Mouse (Mus musculus) MEL (cell line): ENCODE measurements around the gene Shroom1. TPM values are rescaled to one million over a fixed set of nuclear protein-coding genes. Genes with fewer than 3 reads are reported as not detected.
A peak's percentile ranks its signal among the peaks of the same experiment; 100 is the strongest.

Experiments used
- DNase-seq: peaks from one replicate; pipeline ENCODE4 v3.0.0; 2011; ENCODE audit warnings: low read depth, low spot score
- H3K27ac ChIP-seq: 2 replicates; pipeline ENCODE4 v1.5.1; 2012; ENCODE audit warnings: low read depth, mild to moderate bottlenecking, control low read depth, low read length, moderate library complexity; ENCODE audit not compliant: control insufficient read depth
- H3K27me3 ChIP-seq, 2 experiments: fragments of 150-350 bp in 1 of 2; sonication (generic) in 1 of 2; 2 replicates each; pipeline ENCODE4 v1.6.1; 2012; ENCODE audit warnings: low read length in 2 of 2, mild to moderate bottlenecking in 2 of 2, improper control_type of control experiment in 1 of 2, moderate library complexity in 1 of 2; ENCODE audit not compliant: insufficient read depth in 2 of 2, control insufficient read depth in 1 of 2
- H3K36me3 ChIP-seq, 2 experiments: 2 replicates each; pipeline ENCODE4 v1.6.1; 2012 to 2014; ENCODE audit warnings: low read length in 2 of 2, improper control_type of control experiment in 1 of 2, inconsistent platforms in 1 of 2, mild to moderate bottlenecking in 1 of 2; ENCODE audit not compliant: insufficient read depth in 2 of 2, control insufficient read depth in 1 of 2
- H3K4me1 ChIP-seq, 2 experiments: fragments of 150-350 bp in 1 of 2; sonication (generic) in 1 of 2; 2 replicates each; pipeline ENCODE4 v1.6.1; 2012; ENCODE audit warnings: low read length in 2 of 2, improper control_type of control experiment in 1 of 2, mild to moderate bottlenecking in 1 of 2; ENCODE audit not compliant: insufficient read depth in 2 of 2, control insufficient read depth in 1 of 2
- H3K4me3 ChIP-seq, 2 experiments: fragments of 150-350 bp in 1 of 2; sonication (generic) in 1 of 2; 2 replicates each; pipeline ENCODE4 v1.5.1; 2012; ENCODE audit warnings: low read depth in 2 of 2, low read length in 2 of 2, mild to moderate bottlenecking in 2 of 2, moderate library complexity in 2 of 2, control low read depth in 1 of 2, improper control_type of control experiment in 1 of 2; ENCODE audit not compliant: control insufficient read depth in 1 of 2, insufficient read depth in 1 of 2
- H3K79me2 ChIP-seq: 2 replicates; pipeline ENCODE4 v1.6.1; 2012; ENCODE audit warnings: mild to moderate bottlenecking, low read length, moderate library complexity; ENCODE audit not compliant: control insufficient read depth, poor library complexity, insufficient read depth
- H3K9ac ChIP-seq: 2 replicates; pipeline ENCODE4 v1.6.1; 2012; ENCODE audit warnings: low read depth, mild to moderate bottlenecking, control low read depth, low read length, moderate library complexity; ENCODE audit not compliant: control insufficient read depth, poor library complexity, severe bottlenecking
- H3K9me3 ChIP-seq: fragments of 150-350 bp; sonication (generic); replicated peaks from 2 replicates; pipeline ENCODE4 v1.6.1; 2012; ENCODE audit warnings: mild to moderate bottlenecking, low read length, improper control_type of control experiment, moderate library complexity; ENCODE audit not compliant: insufficient read depth
- CTCF ChIP-seq, 3 experiments: IDR thresholded peaks in 2 of 3; conservative IDR thresholded peaks in 1 of 3; 2 replicates each; pipeline ENCODE4 v1.5.1; 2011 to 2012; ENCODE audit warnings: low read length in 3 of 3, low read depth in 2 of 3, mild to moderate bottlenecking in 2 of 3, improper control_type of control experiment in 1 of 3, inconsistent platforms in 1 of 3, mixed read lengths in 1 of 3, moderate library complexity in 1 of 3; ENCODE audit not compliant: control insufficient read depth in 1 of 3, insufficient read depth in 1 of 3, poor library complexity in 1 of 3, severe bottlenecking in 1 of 3
- EP300 ChIP-seq, 2 experiments: IDR thresholded peaks; 2 replicates each; pipeline ENCODE4 v1.6.1; 2011; ENCODE audit warnings: improper control_type of control experiment in 2 of 2, low read length in 2 of 2, low read depth in 1 of 2, mild to moderate bottlenecking in 1 of 2
- ETS1 ChIP-seq: IDR thresholded peaks from 2 replicates; pipeline ENCODE4 v1.6.1; 2012; ENCODE audit warnings: low read depth, mild to moderate bottlenecking, inconsistent platforms, low read length, improper control_type of control experiment, moderate library complexity
- GATA1 ChIP-seq: IDR thresholded peaks from 2 replicates; pipeline ENCODE4 v1.6.1; 2011; ENCODE audit warnings: low read depth, low read length, improper control_type of control experiment
- JUND ChIP-seq: IDR thresholded peaks from 2 replicates; pipeline ENCODE4 v1.6.1; 2011; ENCODE audit warnings: low read depth, mild to moderate bottlenecking, improper control_type of control experiment, low read length
- MAX ChIP-seq: IDR thresholded peaks from 2 replicates; pipeline ENCODE4 v1.6.1; 2011; ENCODE audit warnings: low read length, improper control_type of control experiment
- MEF2A ChIP-seq: IDR thresholded peaks from 2 replicates; pipeline ENCODE4 v1.6.1; 2014; ENCODE audit warnings: low read depth, mild to moderate bottlenecking, inconsistent platforms, low read length, improper control_type of control experiment; ENCODE audit not compliant: poor library complexity, insufficient replicate concordance, severe bottlenecking; ENCODE audit errors: extremely low read depth
- MXI1 ChIP-seq: IDR thresholded peaks from 2 replicates; pipeline ENCODE4 v1.6.1; 2011; ENCODE audit warnings: mild to moderate bottlenecking, low read depth, low read length, improper control_type of control experiment
- MYB ChIP-seq: IDR thresholded peaks from 2 replicates; pipeline ENCODE4 v1.6.1; 2011; ENCODE audit warnings: mild to moderate bottlenecking, low read depth, low read length, improper control_type of control experiment
- MYC ChIP-seq: IDR thresholded peaks from 2 replicates; pipeline ENCODE4 v1.6.1; 2011; ENCODE audit warnings: low read depth, mild to moderate bottlenecking, low read length, improper control_type of control experiment, moderate library complexity
- NRF1 ChIP-seq: IDR thresholded peaks from 2 replicates; pipeline ENCODE4 v1.6.1; 2014; ENCODE audit warnings: low read depth, mild to moderate bottlenecking, inconsistent platforms, low read length, improper control_type of control experiment, moderate library complexity; ENCODE audit not compliant: poor library complexity, insufficient read depth, severe bottlenecking
- POLR2A ChIP-seq, 2 experiments: IDR thresholded peaks; 2 replicates each; pipeline ENCODE4 v1.6.1; 2011 to 2012; ENCODE audit warnings: low read length in 2 of 2, mild to moderate bottlenecking in 2 of 2, control low read depth in 1 of 2, improper control_type of control experiment in 1 of 2, low read depth in 1 of 2, moderate library complexity in 1 of 2; ENCODE audit not compliant: control insufficient read depth in 1 of 2, insufficient read depth in 1 of 2, poor library complexity in 1 of 2
- RCOR1 ChIP-seq: IDR thresholded peaks from 2 replicates; pipeline ENCODE4 v1.6.1; 2012; ENCODE audit warnings: low read depth, mild to moderate bottlenecking, inconsistent platforms, low read length, improper control_type of control experiment
- SIN3A ChIP-seq: IDR thresholded peaks from 2 replicates; pipeline ENCODE4 v1.6.1; 2012; ENCODE audit warnings: low read length, improper control_type of control experiment, inconsistent platforms
- SMC3 ChIP-seq: IDR thresholded peaks from 2 replicates; pipeline ENCODE4 v1.6.1; 2011; ENCODE audit warnings: low read depth, low read length, improper control_type of control experiment
- TAL1 ChIP-seq: IDR thresholded peaks from 2 replicates; pipeline ENCODE4 v1.6.1; 2012; ENCODE audit warnings: mild to moderate bottlenecking, inconsistent platforms, low read length, moderate library complexity, mixed read lengths
- TBP ChIP-seq: IDR thresholded peaks from 2 replicates; pipeline ENCODE4 v1.8.0; 2011; ENCODE audit warnings: low read depth, low read length, improper control_type of control experiment
- TCF12 ChIP-seq: IDR thresholded peaks from 2 replicates; pipeline ENCODE4 v1.6.1; 2014; ENCODE audit warnings: low read depth, mild to moderate bottlenecking, inconsistent platforms, low read length, improper control_type of control experiment, moderate library complexity
- UBTF ChIP-seq: IDR thresholded peaks from 2 replicates; pipeline ENCODE4 v1.6.1; 2012; ENCODE audit warnings: low read depth, mild to moderate bottlenecking, inconsistent platforms, low read length, improper control_type of control experiment, moderate library complexity, borderline replicate concordance; ENCODE audit not compliant: insufficient read depth
- polyA plus RNA-seq, 2 experiments: library from polyadenylated mRNA; stranded (reverse) in 1 of 2; unstranded in 1 of 2; fragments of >175 nt in 1 of 2; fragments of >200 nt in 1 of 2; gene quantifications; 2 replicates each; pipeline versions ENCODE4 v1.2.1 to v1.2.4; 2012; ENCODE audit warnings: low replicate concordance in 2 of 2, low read depth in 1 of 2; ENCODE audit not compliant: insufficient read length in 2 of 2, insufficient read depth in 1 of 2, missing spikeins in 1 of 2
- total RNA-seq: library from RNA; depleted of rRNA; stranded (reverse); fragments of 300-350 nt; gene quantifications from 2 replicates; pipeline ENCODE4 v1.2.3, GENCODE M21; 2012

The Shroom1 gene
- total and polyA plus RNA-seq, 3 experiments, result 0.19 TPM; not detected in 2

GRCm38 (mm10) chr11:53479783-53480301 lies 22.8 kb downstream of the Shroom1 start, which contains the start of the genes Gm9945 and Sowaha:
Gene Gm9945 (plus strand): TSS chr11:53480166.
Gene Sowaha (minus strand): TSS chr11:53480274.
- peak within 1 kb of the TSS; percentile 95 for H3K27ac ChIP-seq
- DNase-seq, result no peak
- TF ChIP-seq SMC3 (no peak), RCOR1 (no peak), MEF2A (no peak), MAX (no peak), NRF1 (no peak)

GRCm38 (mm10) chr11:53481088-53481730 lies 24.2 kb downstream of the Shroom1 start:
- TF ChIP-seq UBTF (0 out of 2 replicates have a peak, but pooled peaks have one; percentile 30), TBP (0 out of 2 replicates have a peak, but pooled peaks have one; percentile 45), RCOR1 (peak; percentile 92), JUND (no peak; the same call in 1 of the 2 replicates), GATA1 (peak; percentile 99), ETS1 (peak; percentile 90), MYC (peak; percentile 89), TCF12 (peak; percentile 99), MYB (peak; percentile 31; the same call in 1 of the 2 replicates), CTCF (IDR thresholded peaks at IDR 0.05 in 2 of 3, conservative IDR thresholded peaks at IDR 0.05 in 1 of 3; ENCODE audit: control insufficient read depth in 1 of 3, insufficient read depth in 1 of 3, low read depth in 2 of 3, low read length in 3 of 3, poor library complexity in 1 of 3, severe bottlenecking in 1 of 3) (no peak), MAX (no peak), POLR2A (IDR thresholded peaks at IDR 0.05; ENCODE audit: control insufficient read depth in 1 of 2, insufficient read depth in 1 of 2, low read depth in 1 of 2, low read length in 2 of 2, poor library complexity in 1 of 2) (no peak), MXI1 (peak; percentile 90; the same call in 1 of the 2 replicates), SIN3A (peak; percentile 93), TAL1 (peak; percentile 96), SMC3 (no peak), EP300 (IDR thresholded peaks at IDR 0.05; ENCODE audit: low read depth in 1 of 2, low read length in 2 of 2) (peak; percentile 98)
- Histone ChIP-seq H3K9me3 (no peaks in the 10 kb centered on the region), H3K9ac (peak overlapping the region; percentile 27; the same call in 1 of the 2 replicates), H3K27me3 (no peaks in the 10 kb centered on the region), H3K27ac (peak overlapping the region; percentile 95), H3K79me2 (no peaks in the 10 kb centered on the region), H3K4me3 (no peak overlapping the region), H3K4me1 (peaks cover 22 to 30% of the 10 kb centered on the region in 2 experiments), H3K36me3 (peaks cover 0 to 35% of the 10 kb centered on the region in 2 experiments; a peak in 2 of 4 replicates)
- peak; percentile 93 for DNase-seq

More at GRCm38 (mm10) chr11:53479783-53480301, 22.8 kb downstream of the Shroom1 start, which contains the start of the genes Gm9945 and Sowaha:
- H3K9me3 ChIP-seq, result no peaks in the 10 kb centered on the region
- peak within 1 kb of the TSS; percentile 49 for H3K9ac ChIP-seq
- no peak within 1 kb of the TSS for H3K4me3 ChIP-seq
- no peaks in the 10 kb centered on the region for H3K79me2 ChIP-seq
- H3K27me3 ChIP-seq, result peaks cover 4% of the 10 kb centered on the region in 2 experiments
- peaks cover 22 to 30% of the 10 kb centered on the region in 2 experiments for H3K4me1 ChIP-seq
- peaks cover 0 to 35% of the 10 kb centered on the region in 2 experiments; a peak in 2 of 4 replicates for H3K36me3 ChIP-seq
